Mouse (Mus musculus) midbrain, postnatal 0 days (tissue): ENCODE data around the gene Foxo3. TPM values are rescaled to one million over a fixed set of nuclear protein-coding genes. Genes with fewer than 3 reads are reported as not detected.

Source experiments
- ATAC-seq: fragments of 200-750 bp; cut with Nextera tagmentation; 2 replicates; pipeline ENCODE4 v1.8.0; 2017; ENCODE audit warnings: moderate number of reproducible peaks, mild to moderate bottlenecking, moderate TSS enrichment, moderate library complexity; ENCODE audit not compliant: low FRiP score
- DNase-seq: peaks from one replicate; pipeline ENCODE4 v3.0.0-alpha.2; 2015; ENCODE audit warnings: low spot score
- H3K27ac ChIP-seq: fragments of 300-500 bp; sonication (generic); 2 replicates; pipeline ENCODE4 v1.5.1; 2014; ENCODE audit warnings: low read depth, mild to moderate bottlenecking, low read length, mixed read lengths
- H3K27me3 ChIP-seq: fragments of 300-500 bp; sonication (generic); 2 replicates; pipeline ENCODE4 v1.6.1; 2014; ENCODE audit warnings: low read length, control low read depth, mixed read lengths; ENCODE audit not compliant: insufficient read depth
- H3K36me3 ChIP-seq: fragments of 300-500 bp; sonication (generic); 2 replicates; pipeline ENCODE4 v1.6.1; 2014; ENCODE audit warnings: low read length, control low read depth, mixed read lengths; ENCODE audit not compliant: insufficient read depth
- H3K4me1 ChIP-seq: fragments of 300-500 bp; sonication (generic); 2 replicates; pipeline ENCODE4 v1.6.1; 2014; ENCODE audit warnings: mild to moderate bottlenecking, control low read depth, antibody characterized with exemption, low read length, mixed read lengths; ENCODE audit not compliant: insufficient read depth
- H3K4me2 ChIP-seq: fragments of 300-500 bp; sonication (generic); 2 replicates; pipeline ENCODE4 v1.6.1; 2014; ENCODE audit warnings: low read depth, mild to moderate bottlenecking, low read length, mixed read lengths; ENCODE audit not compliant: poor library complexity, severe bottlenecking
- H3K4me3 ChIP-seq: fragments of 300-500 bp; sonication (generic); 2 replicates; pipeline ENCODE4 v1.5.1; 2014; ENCODE audit warnings: low read depth, mild to moderate bottlenecking, low read length, moderate library complexity
- H3K9ac ChIP-seq: fragments of 300-500 bp; sonication (generic); replicated peaks from 2 replicates; pipeline ENCODE4 v1.6.1; 2014; ENCODE audit warnings: mild to moderate bottlenecking, low read length, moderate library complexity, mixed read lengths; ENCODE audit not compliant: poor library complexity, severe bottlenecking
- H3K9me3 ChIP-seq: fragments of 300-500 bp; sonication (generic); 2 replicates; pipeline ENCODE4 v1.6.1; 2016; ENCODE audit warnings: low read length, control low read depth
- CTCF ChIP-seq: IDR thresholded peaks from 2 replicates; pipeline ENCODE4 v1.5.1; 2016; ENCODE audit warnings: antibody characterized with exemption, mild to moderate bottlenecking
- WGBS: fragments of 180-500 bp; shearing (Covaris S2); extraction: QIAGEN DNeasy Blood & Tissue Kit; methylation state at CpG from one replicate; pipeline ENCODE4 v1.1.7; 2014; 5-methylcytosine and 5-hydroxymethylcytosine counted together
- polyA plus RNA-seq: library from polyadenylated mRNA; unstranded; fragments of >200 nt; fragmentation: Nextera tagmentation; extraction: Ambion mirVana; gene quantifications from 2 replicates; pipeline ENCODE4 v1.2.1, GENCODE M21; 2015
- total RNA-seq: library from RNA; depleted of rRNA; stranded (reverse); fragments of >200 nt; gene quantifications from 2 replicates; pipeline ENCODE4 v1.2.3, GENCODE M21; 2014

Foxo3 gene
- total and polyA plus RNA-seq, 2 experiments from 2014 or later: 6.6 to 42.9 TPM

- Histone ChIP-seq H3K4me2 (no peak overlapping the region), H3K4me3 (no peak overlapping the region), H3K9me3 (no peaks in the 10 kb centered on the region), H3K27ac (no peak overlapping the region), H3K9ac (no peak overlapping the region), H3K27me3 (no peaks in the 10 kb centered on the region), H3K36me3 (no peaks in the 10 kb centered on the region), H3K4me1 (0 out of 2 replicates have a peak, but pooled peaks cover 5% of the 10 kb centered on the region)
- DNase-seq: no peak
- ATAC-seq: no peak
- no peak for TF ChIP-seq CTCF
- WGBS: 89% methylated on average over 12 of the region's 12 CpGs
Observed at GRCm38 (mm10) chr10:42207612-42208011, 68.9 kb downstream of the Foxo3 start.

GRCm38 (mm10) chr10:42204768-42205412 lies 71.7 kb downstream of the Foxo3 start:
- no peaks in the 10 kb centered on the region for H3K9me3 ChIP-seq

DNA sequence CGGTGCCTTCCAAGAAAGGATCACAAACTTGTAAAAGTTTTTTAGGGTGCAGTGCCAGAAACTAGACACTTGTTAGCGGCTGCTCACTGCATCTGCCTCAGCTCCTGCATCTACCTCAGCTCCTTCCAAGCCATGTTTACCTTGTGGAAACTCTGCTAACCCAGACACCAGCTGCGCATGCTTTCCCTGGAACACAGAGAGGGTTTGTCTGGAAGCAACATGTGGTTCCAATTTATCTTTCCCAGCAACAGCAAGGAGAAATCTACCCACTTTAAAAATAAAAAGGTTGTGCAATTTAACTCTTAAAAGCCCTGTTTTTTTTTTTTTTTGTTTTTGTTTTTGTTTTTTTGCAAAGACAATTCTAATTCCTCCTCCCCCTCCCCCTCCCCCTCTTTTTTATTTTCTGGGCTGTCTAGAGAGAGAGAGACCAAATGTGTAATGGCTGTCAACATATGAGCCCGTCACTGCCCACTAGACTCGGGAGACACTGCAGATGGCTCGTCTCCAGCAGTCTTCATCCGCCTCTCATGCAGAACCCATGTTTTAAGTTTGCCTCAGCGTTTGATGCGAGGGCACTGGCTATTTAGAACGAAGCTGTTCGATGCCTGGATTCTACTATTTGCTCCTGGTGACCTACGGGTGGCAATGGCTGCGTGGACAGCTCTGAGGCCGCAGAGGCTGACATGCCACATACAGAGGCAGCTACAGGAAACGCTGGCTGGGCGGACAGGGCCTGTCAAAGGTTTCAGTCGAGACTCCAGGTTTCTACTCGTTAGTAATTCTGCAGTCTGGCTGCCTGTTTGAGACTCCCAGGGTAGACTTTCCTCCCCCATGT lies 73.0 kb downstream of the Foxo3 start:
- no peak for TF ChIP-seq CTCF
- H3K9me3 ChIP-seq: no peaks in the 10 kb centered on the region
- no peak overlapping the region for H3K4me3 ChIP-seq
- DNase-seq (no peak), ATAC-seq (no peak)
- H3K27ac ChIP-seq: no peak overlapping the region
- no peaks in the 10 kb centered on the region for H3K4me1 ChIP-seq
- no peak overlapping the region for H3K4me2 ChIP-seq
- WGBS: 72% methylated on average over 18 of the region's 18 CpGs
- H3K36me3 ChIP-seq: no peaks in the 10 kb centered on the region
- H3K9ac ChIP-seq: no peak overlapping the region
- no peaks in the 10 kb centered on the region for H3K27me3 ChIP-seq

More at GRCm38 (mm10) chr10:42204768-42205412, 71.7 kb downstream of the Foxo3 start:
- no peak overlapping the region for H3K4me2 ChIP-seq
- no peaks in the 10 kb centered on the region for H3K27me3 ChIP-seq
- H3K27ac ChIP-seq: no peak overlapping the region
- H3K4me3 ChIP-seq: no peak overlapping the region
- no peaks in the 10 kb centered on the region for H3K36me3 ChIP-seq
- WGBS: 77% methylated on average over 20 of the region's 20 CpGs
- no peak overlapping the region for H3K9ac ChIP-seq
- ATAC-seq: no peak
- TF ChIP-seq CTCF: no peak
- 0 out of 2 replicates have a peak, but pooled peaks cover 2% of the 10 kb centered on the region for H3K4me1 ChIP-seq
- DNase-seq: no peak

DNA sequence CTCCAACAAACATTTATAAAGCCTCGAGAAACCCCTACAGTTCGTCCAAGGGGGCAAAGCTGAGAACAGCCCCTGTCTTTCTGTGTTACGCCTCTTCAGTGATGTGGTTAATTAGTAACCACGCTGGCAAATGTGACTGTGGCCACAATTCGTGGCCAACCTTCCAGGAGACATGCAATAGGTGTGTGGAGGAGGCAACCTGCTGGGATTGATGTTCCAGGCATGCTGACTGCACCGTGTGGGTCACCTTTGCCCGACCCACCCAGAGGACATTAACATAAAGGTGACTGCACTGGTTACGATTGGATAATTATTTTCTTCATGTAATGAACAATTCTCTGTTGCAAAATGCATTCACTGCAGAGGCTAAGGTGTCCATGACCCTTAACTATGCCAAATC lies 74.0 kb downstream of the Foxo3 start:
- DNase-seq (no peak), ATAC-seq (no peak)
- Histone ChIP-seq H3K27me3 (no peaks in the 10 kb centered on the region), H3K4me3 (no peak overlapping the region), H3K9me3 (0 out of 2 replicates have a peak, but pooled peaks cover 1% of the 10 kb centered on the region), H3K36me3 (peaks cover 2% of the 10 kb centered on the region), H3K9ac (no peak overlapping the region), H3K4me2 (no peak overlapping the region), H3K27ac (no peak overlapping the region), H3K4me1 (no peaks in the 10 kb centered on the region)
- 89% methylated on average over 8 of the region's 8 CpGs for WGBS
- TF ChIP-seq CTCF: no peak

GRCm38 (mm10) chr10:42199472-42199871 lies 77.1 kb downstream of the Foxo3 start:
- ATAC-seq (no peak), DNase-seq (no peak)
- H3K27me3 ChIP-seq: no peaks in the 10 kb centered on the region
- H3K9me3 ChIP-seq: peaks cover 6% of the 10 kb centered on the region; the same call in 1 of the 2 replicates
- no peak overlapping the region for H3K4me2 ChIP-seq
- H3K9ac ChIP-seq: no peak overlapping the region
- H3K36me3 ChIP-seq: peaks cover 13% of the 10 kb centered on the region
- 58% methylated on average over 3 of the region's 3 CpGs for WGBS
- no peaks in the 10 kb centered on the region for H3K4me1 ChIP-seq
- H3K27ac ChIP-seq: no peak overlapping the region
- H3K4me3 ChIP-seq: no peak overlapping the region
- no peak for TF ChIP-seq CTCF

- WGBS: 76% methylated on average over 3 of the region's 3 CpGs
- H3K36me3 ChIP-seq: peaks cover 13% of the 10 kb centered on the region
- no peak overlapping the region for H3K9ac ChIP-seq
- H3K27me3 ChIP-seq: no peaks in the 10 kb centered on the region
- H3K27ac ChIP-seq: no peak overlapping the region
- no peak overlapping the region for H3K4me2 ChIP-seq
- no peaks in the 10 kb centered on the region for H3K4me1 ChIP-seq
- H3K4me3 ChIP-seq: no peak overlapping the region
- no peak for TF ChIP-seq CTCF
- DNase-seq (no peak), ATAC-seq (no peak)
- peaks cover 6% of the 10 kb centered on the region; the same call in 1 of the 2 replicates for H3K9me3 ChIP-seq
Observed at GRCm38 (mm10) chr10:42198682-42199081, 77.9 kb downstream of the Foxo3 start.
